Mouse (Mus musculus) kidney, postnatal 10 days (tissue): ENCODE data around the gene Rnaseh2c.

ENCODE experiments used
- DNase-seq: peaks from one replicate; pipeline ENCODE4 v3.0.0; 2021; ENCODE audit warnings: mixed read lengths

Gene Rnaseh2c

DNA sequence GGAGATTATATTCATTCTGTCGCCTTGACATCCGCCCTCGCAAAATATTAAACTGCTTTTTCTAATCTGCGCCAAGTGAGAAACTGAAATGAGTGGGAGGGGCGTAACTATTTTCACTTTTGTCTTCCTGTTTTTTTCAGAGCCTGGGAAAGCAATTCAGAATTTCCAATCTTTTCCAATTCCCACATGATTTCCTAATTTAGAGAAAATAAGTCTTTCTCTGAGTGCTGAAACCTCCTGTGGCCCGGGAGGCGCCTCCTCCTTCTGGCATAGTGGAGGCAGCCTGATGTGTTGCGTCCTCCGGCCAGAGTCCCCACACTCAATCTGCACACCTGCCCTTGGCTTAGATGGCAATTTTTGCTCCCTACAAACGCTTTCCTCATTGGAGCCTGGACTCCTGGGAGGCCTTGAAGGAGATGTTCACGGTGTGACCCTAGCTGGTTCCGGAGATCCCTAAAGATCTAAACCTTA is 34.9 kb downstream of the Rnaseh2c start:
- DNase-seq: no peak

DNA sequence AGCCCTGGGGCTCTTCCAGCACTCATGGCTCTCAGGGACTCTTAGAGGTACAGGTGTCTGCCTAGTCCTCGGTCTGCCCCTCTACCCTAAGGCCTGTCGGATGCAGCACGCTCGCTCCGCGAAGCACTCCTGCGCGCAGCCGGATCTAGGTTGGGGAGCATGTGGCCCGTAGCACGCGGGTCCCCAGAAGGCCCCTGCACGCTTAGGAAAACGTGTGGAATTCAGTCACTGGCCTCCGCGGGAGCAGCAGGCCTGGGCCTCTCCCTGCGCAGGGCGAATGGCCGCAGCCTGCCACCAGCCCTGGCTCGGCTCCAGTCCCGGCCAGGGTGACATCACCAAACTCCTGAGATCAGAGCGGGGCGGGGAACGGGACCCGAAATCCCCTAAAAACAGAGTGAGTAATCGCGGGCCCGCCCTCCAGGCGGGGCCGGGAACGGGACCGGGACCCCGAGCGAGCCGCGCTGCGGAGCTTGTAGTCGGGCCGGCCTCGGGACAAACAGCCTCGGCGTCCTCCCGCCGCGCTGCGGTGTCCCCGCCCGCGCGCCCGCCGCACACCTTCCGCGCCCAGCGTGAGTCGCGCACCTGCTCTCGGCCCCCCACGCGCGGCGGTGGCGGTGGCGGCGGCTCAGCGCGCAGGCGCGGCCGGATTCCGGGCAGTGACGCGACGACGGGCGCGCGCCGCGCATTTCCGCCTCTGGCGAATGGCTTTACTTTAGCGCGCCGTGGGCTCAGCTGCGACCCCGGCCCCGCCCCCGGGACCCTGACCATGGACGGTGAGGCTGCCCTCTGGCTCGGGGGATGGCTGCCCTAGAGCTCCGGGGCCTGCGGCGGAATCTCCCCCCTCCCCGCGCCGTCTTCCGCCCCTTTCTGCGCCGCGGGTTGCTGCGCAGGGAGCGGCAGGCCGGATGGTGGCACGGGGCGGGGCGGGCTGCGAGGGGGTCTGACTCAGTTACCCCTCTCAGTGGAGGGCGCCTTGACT is 35.7 kb downstream of the Rnaseh2c start, which contains the start of gene Rela:
Gene Rela, plus strand, starts transcription at position 415 of the 979 bp plus-strand sequence.
- DNase-seq: peak; percentile 94

GRCm38 (mm10) chr19:5638416-5639005 is 36.8 kb downstream of the Rnaseh2c start:
- no peak for DNase-seq

DNA sequence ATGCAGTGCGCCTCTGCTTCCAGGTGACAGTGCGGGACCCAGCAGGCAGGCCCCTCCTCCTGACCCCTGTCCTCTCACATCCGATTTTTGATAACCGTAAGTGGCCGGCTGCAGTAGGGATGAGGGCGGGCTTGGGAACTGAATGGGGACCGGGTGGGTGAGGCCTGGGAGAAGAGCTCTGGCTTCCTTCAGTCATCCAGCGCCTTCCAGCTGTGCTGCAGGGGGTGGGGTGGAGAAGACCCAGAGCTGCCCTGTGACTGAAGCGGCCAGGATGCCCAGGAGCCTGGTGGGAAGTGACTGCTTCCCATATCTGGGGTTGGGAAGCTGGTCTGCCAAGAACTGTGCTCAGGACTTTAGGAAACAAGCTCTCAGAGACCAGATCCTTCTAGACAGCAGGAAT is 38.7 kb downstream of the Rnaseh2c start:
- DNase-seq: no peak

DNA sequence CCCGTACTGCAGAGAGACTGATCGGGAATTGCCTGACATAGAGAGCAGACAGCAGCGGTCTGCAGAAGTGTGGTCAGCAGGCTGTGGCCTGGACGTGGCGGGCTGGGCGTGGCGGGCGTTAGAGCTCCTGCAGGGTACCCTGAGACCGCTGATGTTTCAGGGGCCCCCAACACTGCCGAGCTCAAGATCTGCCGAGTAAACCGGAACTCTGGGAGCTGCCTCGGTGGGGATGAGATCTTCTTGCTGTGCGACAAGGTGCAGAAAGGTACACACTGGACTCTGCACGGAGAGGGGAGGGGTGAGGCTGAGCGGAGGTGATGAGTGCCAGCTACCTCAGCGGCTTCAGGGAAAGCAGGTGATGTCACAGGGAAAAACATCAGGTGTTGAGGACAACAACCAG is 39.3 kb downstream of the Rnaseh2c start:
- no peak for DNase-seq

DNA sequence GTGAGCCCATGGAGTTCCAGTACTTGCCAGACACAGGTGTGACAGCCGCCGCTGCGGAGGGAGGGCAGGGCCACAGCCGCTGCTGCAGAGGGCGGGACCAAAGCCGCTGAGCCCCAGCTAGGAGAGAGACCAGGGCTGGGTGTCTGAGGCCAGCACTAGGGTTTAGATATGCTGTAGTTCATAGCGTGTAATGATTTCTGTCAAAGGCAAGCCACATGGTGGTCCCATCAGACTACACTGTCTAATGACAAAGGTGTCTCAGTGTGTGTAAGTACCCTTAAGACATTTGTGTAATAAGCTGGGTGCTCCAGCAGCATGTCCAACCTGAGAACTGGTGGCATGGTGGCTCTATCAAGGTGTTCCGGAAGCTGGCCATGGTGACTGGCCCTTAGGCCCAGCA is 40.0 kb downstream of the Rnaseh2c start:
- no peak for DNase-seq

GRCm38 (mm10) chr19:5645280-5645679 is 43.6 kb downstream of the Rnaseh2c start:
- no peak for DNase-seq

- DNase-seq: no peak
These were observed 45.2 kb downstream of the Rnaseh2c start for GRCm38 (mm10) chr19:5646731-5647330.

DNA sequence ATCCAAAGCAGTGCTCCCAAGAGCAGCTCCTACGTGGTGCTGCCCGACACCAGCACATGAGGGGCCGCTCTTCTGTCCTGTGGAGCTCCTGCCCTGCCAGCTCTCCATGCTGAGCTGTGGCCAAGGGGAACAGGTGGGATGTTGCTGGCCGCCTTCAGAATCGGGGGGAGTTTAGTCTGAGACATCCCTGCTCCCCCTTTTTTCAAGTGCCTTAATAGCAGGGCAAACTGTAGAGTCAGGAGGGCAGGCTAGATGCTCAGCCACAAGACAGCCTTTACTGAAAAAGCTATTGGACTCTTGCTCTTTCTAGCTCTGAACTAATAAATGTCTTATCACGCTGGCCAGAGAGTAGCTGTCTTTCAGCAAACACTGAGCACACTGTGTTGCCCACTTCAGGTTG is 46.1 kb downstream of the Rnaseh2c start:
- DNase-seq: no peak

DNA sequence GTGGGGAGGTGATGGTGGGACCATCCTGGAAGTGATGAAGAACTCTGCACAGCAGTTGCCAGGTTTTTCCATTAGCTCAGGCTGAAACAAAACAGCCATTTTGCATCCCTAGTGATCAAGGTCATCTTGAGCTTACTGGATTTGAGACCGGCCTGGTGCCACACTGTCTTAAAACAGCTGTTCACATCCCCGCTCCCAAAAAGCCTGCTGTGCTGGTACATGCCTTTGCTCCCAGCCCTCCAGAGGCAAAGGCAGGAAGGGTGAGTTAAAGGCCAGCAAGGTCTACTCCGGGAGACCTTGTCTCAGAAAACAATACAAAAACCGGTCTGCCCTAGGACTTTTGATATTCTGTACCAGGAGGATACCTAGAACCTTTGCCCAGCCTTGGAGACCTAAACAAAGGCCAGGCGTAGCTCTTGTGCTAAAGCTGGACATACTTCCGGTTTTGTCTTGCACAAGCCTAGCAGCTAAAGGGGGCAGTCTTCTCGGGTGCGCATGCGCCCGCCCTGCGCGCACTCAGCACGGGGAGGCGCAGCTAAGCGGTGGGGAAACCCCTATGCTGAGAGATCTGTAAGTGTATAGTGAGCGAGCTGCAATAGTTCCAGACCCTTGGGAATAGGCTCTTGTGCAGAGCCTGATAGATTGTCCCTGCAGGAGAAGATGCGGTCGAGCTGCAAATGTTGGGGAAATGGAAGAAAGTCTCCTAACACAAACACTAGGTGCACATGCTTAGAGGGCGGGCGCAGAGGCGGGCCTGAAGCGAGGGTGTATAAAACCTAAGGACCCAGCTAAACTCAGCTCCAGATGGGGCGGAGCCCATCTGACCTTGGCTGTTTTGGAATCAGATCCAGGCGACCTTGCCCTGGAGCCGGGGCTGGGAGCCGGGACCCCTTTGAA is 47.0 kb downstream of the Rnaseh2c start:
- peak; percentile 86 for DNase-seq

- DNase-seq: peak; percentile 63
These were observed 47.6 kb downstream of the Rnaseh2c start for GRCm38 (mm10) chr19:5649298-5649741.

DNA sequence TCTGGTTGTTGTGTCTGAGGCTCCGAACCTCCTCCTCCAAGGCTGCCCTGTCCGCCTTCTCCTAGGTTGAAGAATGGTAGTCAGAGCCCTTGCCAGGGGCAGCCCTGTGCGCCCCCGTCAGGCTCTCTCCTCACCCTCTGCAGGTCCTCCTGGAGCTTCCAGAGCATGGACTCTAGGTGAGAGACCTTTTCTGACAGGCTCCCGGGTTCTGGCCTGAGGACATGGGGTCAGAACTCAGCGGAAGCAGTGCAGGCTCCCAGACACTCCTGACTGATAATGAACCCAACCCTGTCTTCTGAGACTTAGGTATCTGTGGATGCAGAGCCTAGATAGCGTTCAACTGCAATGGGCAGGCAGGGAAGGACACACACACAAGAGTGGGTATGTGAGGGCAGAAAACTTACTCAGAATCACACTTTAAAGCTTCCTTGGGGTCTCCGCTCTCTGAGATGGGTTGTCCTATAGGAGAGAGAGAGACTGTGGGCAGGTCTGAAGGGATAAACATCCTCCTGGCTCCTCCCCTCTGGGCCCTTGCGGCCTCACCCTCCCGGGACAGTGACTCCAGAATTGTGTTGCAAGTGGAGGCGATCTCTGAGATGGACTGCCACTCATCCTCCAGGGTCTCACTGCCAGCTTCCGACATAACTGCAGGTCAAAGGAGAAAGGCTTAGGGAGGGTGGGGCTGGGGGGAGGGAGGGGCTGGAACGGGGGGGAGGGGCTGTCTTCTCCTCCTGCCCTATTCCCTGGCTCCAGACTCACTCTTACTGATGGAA is 50.0 kb downstream of the Rnaseh2c start:
- DNase-seq: no peak

- DNase-seq: no peak
These were observed 50.9 kb downstream of the Rnaseh2c start for GRCm38 (mm10) chr19:5652570-5652969.

GRCm38 (mm10) chr19:5653969-5654719 is 52.5 kb downstream of the Rnaseh2c start:
- no peak for DNase-seq

DNA sequence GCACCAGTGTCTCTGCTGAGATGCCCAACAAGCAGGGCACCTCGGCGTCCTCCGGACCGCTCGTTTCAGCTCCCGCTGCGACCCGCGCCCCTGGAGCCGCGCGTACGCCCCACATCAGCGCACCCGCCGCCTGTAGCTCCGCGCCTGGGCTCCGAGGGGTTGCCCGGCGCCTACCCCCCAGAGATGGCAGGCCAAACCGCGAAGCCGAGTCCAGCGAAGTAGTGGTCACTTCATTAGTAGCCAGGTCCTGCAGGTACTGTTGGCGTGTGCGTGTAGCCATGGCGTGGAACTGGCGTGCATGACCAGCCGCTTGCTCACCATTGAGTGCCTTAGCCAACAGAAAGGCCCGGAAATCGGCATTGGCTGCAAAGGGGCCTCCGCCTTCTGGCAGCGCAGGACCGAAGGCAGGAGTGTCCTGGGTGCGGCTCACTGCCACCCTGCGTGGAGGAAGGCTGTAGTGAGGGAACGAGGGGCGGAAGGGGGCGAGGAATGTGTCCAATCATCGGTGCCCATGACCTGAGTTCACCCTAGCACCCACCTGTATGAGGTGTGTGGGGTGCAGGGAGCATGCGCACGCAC is 53.1 kb downstream of the Rnaseh2c start:
- no peak for DNase-seq
